In the genomic region with DNA sequence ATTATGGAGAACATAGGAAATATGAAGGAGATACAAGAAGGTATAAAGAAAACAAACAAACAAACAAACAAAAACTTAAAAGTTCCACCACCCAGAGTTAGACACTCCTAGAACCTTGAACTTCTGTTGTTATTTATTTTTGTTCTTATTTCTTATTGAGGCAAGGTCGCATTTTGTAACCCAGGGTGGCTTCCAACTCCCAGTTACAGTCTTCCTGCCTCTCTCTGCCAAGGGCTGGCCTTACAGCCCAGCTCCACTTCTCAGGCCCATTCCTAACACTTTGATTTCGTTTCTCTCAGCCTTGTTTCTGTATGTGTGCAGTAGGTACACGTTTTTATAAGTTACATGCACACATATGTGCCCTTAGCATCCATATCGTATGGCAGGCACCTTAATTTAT, we compare ENCODE assay signal across 23 mouse cellular contexts. TPM values are rescaled to one million over a fixed set of nuclear protein-coding genes. Genes with fewer than 3 reads are reported as not detected.
DNase-seq lines count a peak whose midpoint lies in the region; ATAC-seq and TF ChIP-seq lines count a peak whose summit lies in the region.
"Had no signal": no experiment of that assay in that cellular context is flagged by ENCODE, and none has a peak within 500 bp of the region (broad histone marks: within the 10 kb centered on the region; RNA-seq: fewer than 3 reads in every experiment).

No protein-coding gene starts in this region.

- no peaks in the 10 kb centered on the region for H3K9me3 ChIP-seq in liver, embryonic 12.5 days (replicated peaks)
- H3K9me3 ChIP-seq: G1E had no signal

- 52% methylated on average over 4 of the region's 4 CpGs for WGBS in liver, adult 2 months
- 53% methylated on average over 4 of the region's 4 CpGs for WGBS in liver, embryonic 12.5 days (ENCODE audit: insufficient replicate concordance)

- no peaks in the 10 kb centered on the region; the same call in 1 of the 2 replicates for H3K4me1 ChIP-seq in liver, adult 2 months (ENCODE audit: control insufficient read depth, insufficient read depth, low read length)
- no peaks in the 10 kb centered on the region for H3K4me1 ChIP-seq in liver, embryonic 12.5 days

- H3K4me3 ChIP-seq in liver, adult 2 months (ENCODE audit: insufficient read depth, low read depth, low read length) = no peak overlapping the region
- no peak overlapping the region for H3K4me3 ChIP-seq in liver, embryonic 12.5 days

- no peaks in the 10 kb centered on the region for H3K79me2 ChIP-seq in liver, adult 2 months (ENCODE audit: control insufficient read depth, insufficient read depth, low read length)

- no peak overlapping the region for H3K9ac ChIP-seq in liver, adult 2 months (ENCODE audit: low read depth, low read length)
- no peak overlapping the region for H3K9ac ChIP-seq in liver, embryonic 12.5 days

- H3K36me3 ChIP-seq in liver, adult 2 months (ENCODE audit: control insufficient read depth, insufficient read depth, low read length) = no peaks in the 10 kb centered on the region
- no peaks in the 10 kb centered on the region for H3K36me3 ChIP-seq in liver, embryonic 12.5 days
- H3K36me3 ChIP-seq: G1E had no signal

- H3K27ac ChIP-seq in liver, adult 2 months (replicated peaks; ENCODE audit: insufficient read depth, low read depth, low read length) = no peak overlapping the region
- H3K27ac ChIP-seq in liver, embryonic 12.5 days = no peak overlapping the region

- no peak for ATAC-seq in liver, embryonic 12.5 days
- ATAC-seq: activated CD4-positive, CD25-positive, alpha-beta regulatory T cell, adult 4 months; CD4-positive, CD25-positive, alpha-beta regulatory T cell, adult 4 months; Patski had no signal

- H3K27me3 ChIP-seq in liver, adult 2 months (ENCODE audit: control insufficient read depth, insufficient read depth, low read length) = no peaks in the 10 kb centered on the region
- H3K27me3 ChIP-seq in liver, embryonic 12.5 days (replicated peaks) = 0 out of 2 replicates have a peak, but pooled peaks cover 2% of the 10 kb centered on the region
- H3K27me3 ChIP-seq: CH12.LX, Patski had no signal

- TF ChIP-seq POLR2A in liver, adult 2 months (IDR thresholded peaks at IDR 0.05; ENCODE audit: extremely low read depth, insufficient read depth, low read length) = no peak

- peak; percentile 31 for DNase-seq in adrenal gland, adult 2 months
- DNase-seq in adrenal gland, postnatal 25 days = no peak
- DNase-seq in adrenal gland, postnatal 10 days = peak; percentile 16
- DNase-seq in adrenal gland, adult 18-20 months (ENCODE audit: low spot score in 2 of 2) = no peak
- peak; percentile 21 for DNase-seq in adrenal gland, postnatal 14 days
- DNase-seq in adrenal gland, postnatal 4 days (ENCODE audit: low spot score in 2 of 2) = no peak
- peak; percentile 58 for DNase-seq in liver, adult 2 months (ENCODE audit: extremely low read depth, low read depth, low spot score)
- DNase-seq: adrenal gland, adult 8-10 months; B cell, adult 2 months; cerebellum, adult 11 months; cerebellum, adult 11-12 months; cerebellum, adult 18-20 months; cerebellum, adult 2 months; cerebellum, adult 8-10 months; cerebellum, adult 9-10 months; cerebellum, adult 9-11 months; cerebellum, postnatal 10 days had no signal

- H3K4me2 ChIP-seq in liver, embryonic 12.5 days = no peak overlapping the region

- no peak for TF ChIP-seq CTCF in liver, adult 2 months (IDR thresholded peaks at IDR 0.05; ENCODE audit: low read depth, low read length)

RNA-seq across cellular contexts. Expression of a gene that starts 26.0 kb away (rescaled TPM):
- total RNA-seq in adrenal gland, adult 2 months (2021) = 100 to 1,000 TPM in 1 of 2 experiments, 10 to 100 TPM in 1; 63.7 to 111 TPM
- polyA plus RNA-seq in adrenal gland, adult 2 months (2012; rRNA removed) = 21.9 and 25.4 TPM in 2 replicates
- total RNA-seq in adrenal gland, postnatal 25 days (2021) = 92.9 and 94.1 TPM in 2 replicates
- 10 to 100 TPM; 66.1 to 69.1 TPM for total RNA-seq in adrenal gland, postnatal 10 days (2021)
- total RNA-seq in adrenal gland, adult 18-20 months (2021) = 10 to 100 TPM; 71.1 to 98.0 TPM
- 77.1 and 82.5 TPM in 2 replicates for total RNA-seq in adrenal gland, postnatal 14 days (2021)
- total RNA-seq in adrenal gland, postnatal 4 days (2021) = 10 to 100 TPM; 87.2 to 91.6 TPM
- total RNA-seq in liver, adult 2 months (2014; rRNA removed) = 21.7 and 25.0 TPM in 2 replicates
- polyA plus RNA-seq in liver, adult 2 months (2012; rRNA removed) = 5.4 and 8.3 TPM in 2 replicates
- polyA plus RNA-seq in liver, embryonic 12.5 days (2016; fragmentation: Nextera tagmentation; extraction: Ambion mirVana) = 2.7 and 3.2 TPM in 2 replicates

RNA-seq across cellular contexts. Expression of a gene that starts 52.4 kb away (rescaled TPM):
- total RNA-seq in adrenal gland, adult 2 months (2021) = 10 to 100 TPM; 45.9 to 51.0 TPM
- 2.2 and 2.8 TPM in 2 replicates for polyA plus RNA-seq in adrenal gland, adult 2 months (2012; rRNA removed)
- total RNA-seq in adrenal gland, postnatal 25 days (2021) = 51.4 and 60.2 TPM in 2 replicates
- total RNA-seq in adrenal gland, postnatal 10 days (2021) = 10 to 100 TPM; 45.4 to 52.4 TPM
- 10 to 100 TPM; 47.6 to 51.3 TPM for total RNA-seq in adrenal gland, adult 18-20 months (2021)
- total RNA-seq in adrenal gland, postnatal 14 days (2021) = 53.6 and 53.7 TPM in 2 replicates
- total RNA-seq in adrenal gland, postnatal 4 days (2021) = 10 to 100 TPM; 56.7 to 59.7 TPM
- total RNA-seq in liver, adult 2 months (2014; rRNA removed) = 23.0 and 24.6 TPM in 2 replicates
- polyA plus RNA-seq in liver, adult 2 months (2012; rRNA removed) = 2.5 and 2.6 TPM in 2 replicates
- polyA plus RNA-seq in liver, embryonic 12.5 days (2016; fragmentation: Nextera tagmentation; extraction: Ambion mirVana) = 6.1 and 6.7 TPM in 2 replicates

Comparison
In these comparisons a context has a peak if more than half of its experiments do, and no peak if none do; other contexts are left out.
1. DNase-seq: peak in adrenal gland, adult 2 months (single experiment), adrenal gland, postnatal 10 days (single experiment), adrenal gland, postnatal 14 days (single experiment) and liver, adult 2 months (single experiment); none in adrenal gland, postnatal 25 days (single experiment), adrenal gland, adult 18-20 months (0 of 2) and adrenal gland, postnatal 4 days (0 of 2).